Mouse (Mus musculus) olfactory bulb, adult 2 months (tissue): ENCODE data around the gene Vegfd.

Source experiments
- CTCF ChIP-seq: fragments of 200-500 bp; IDR thresholded peaks from 2 replicates; pipeline ENCODE4 v1.5.1; 2012; ENCODE audit warnings: low read depth, mild to moderate bottlenecking, low read length, moderate library complexity; ENCODE audit not compliant: insufficient read depth
- POLR2A ChIP-seq: fragments of 200-500 bp; IDR thresholded peaks from 2 replicates; pipeline ENCODE4 v1.6.1; 2012; ENCODE audit warnings: mild to moderate bottlenecking, low read depth, low read length, moderate library complexity; ENCODE audit not compliant: insufficient read depth

DNA sequence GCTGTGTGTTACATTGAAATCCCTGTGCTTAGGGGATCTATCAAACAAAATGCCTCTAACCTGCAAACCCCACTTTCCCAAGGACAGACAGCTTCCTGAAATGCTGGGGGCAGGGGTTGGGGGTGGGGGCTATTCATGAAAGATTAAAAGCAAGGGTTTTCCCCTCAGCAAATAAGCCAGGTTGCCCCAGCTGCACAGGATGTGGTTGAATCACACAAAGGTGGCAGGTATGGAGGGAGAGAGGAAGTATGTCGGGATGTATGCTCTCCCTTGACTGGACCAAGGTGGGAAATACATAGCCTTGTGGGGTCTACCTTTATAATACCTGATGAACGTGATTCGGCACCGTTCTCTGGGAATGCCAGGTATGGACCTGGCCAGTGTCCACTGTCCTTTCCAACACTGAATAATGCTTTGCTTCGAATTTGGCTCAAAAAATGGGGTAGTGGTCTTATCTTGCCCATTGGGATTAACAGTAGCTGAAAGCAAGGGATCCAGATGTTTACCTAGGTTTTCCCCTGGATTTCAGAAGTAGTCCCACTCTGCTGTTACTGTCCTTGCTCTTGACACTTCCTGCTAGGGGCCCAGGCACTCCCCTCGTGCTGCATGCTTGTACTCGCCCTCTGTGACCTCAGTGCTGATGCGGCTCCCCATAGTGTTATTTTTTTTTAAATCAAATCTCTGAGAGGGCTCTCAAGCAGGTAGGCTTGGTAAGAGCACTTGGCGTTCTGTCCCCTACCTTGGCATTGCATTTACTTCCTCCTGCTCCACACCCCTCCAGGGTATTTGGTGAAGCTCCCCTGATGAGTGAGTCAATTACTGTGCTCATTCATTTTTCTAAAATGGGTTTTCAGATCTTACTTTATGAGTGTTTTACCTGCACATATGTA, 33.2 kb downstream of the Vegfd start:
- TF ChIP-seq POLR2A: no peak
- no peak for TF ChIP-seq CTCF
